Mouse (Mus musculus): Measurements from ENCODE around the gene Cped1. TPM values are rescaled to one million over a fixed set of nuclear protein-coding genes. Genes with fewer than 3 reads are reported as not detected.
A peak's percentile ranks its signal among the peaks of the same experiment; 100 is the strongest.

Gene Cped1
- total RNA-seq, 2 experiments from 2014 or later = 0.72 to 2.1 TPM

- peak; percentile 50; the same call in 1 of the 2 replicates for ATAC-seq (replicated peaks; ENCODE audit: poor library complexity, severe bottlenecking)
Observed at GRCm38 (mm10) chr6:22071323-22071840, 85.7 kb downstream of the Cped1 start.

- ATAC-seq (replicated peaks; ENCODE audit: poor library complexity, severe bottlenecking) = no peak
Observed at GRCm38 (mm10) chr6:22072737-22073136, 87.0 kb downstream of the Cped1 start.

- ATAC-seq (replicated peaks; ENCODE audit: poor library complexity, severe bottlenecking) = no peak
Observed at GRCm38 (mm10) chr6:22074232-22075083, 88.7 kb downstream of the Cped1 start.

GRCm38 (mm10) chr6:22078686-22079264 lies 93.1 kb downstream of the Cped1 start:
- no peak for ATAC-seq (replicated peaks; ENCODE audit: poor library complexity, severe bottlenecking)

GRCm38 (mm10) chr6:22086056-22086455 lies 100.3 kb downstream of the Cped1 start:
- ATAC-seq (replicated peaks; ENCODE audit: poor library complexity, severe bottlenecking) = no peak

- 0 out of 2 replicates have a peak, but pooled peaks have one; percentile 35 for ATAC-seq (replicated peaks; ENCODE audit: poor library complexity, severe bottlenecking)
Observed at GRCm38 (mm10) chr6:22088346-22089064, 102.8 kb downstream of the Cped1 start.

GRCm38 (mm10) chr6:22091773-22092172 lies 106.1 kb downstream of the Cped1 start:
- ATAC-seq (replicated peaks; ENCODE audit: poor library complexity, severe bottlenecking) = no peak

GRCm38 (mm10) chr6:22093792-22094191 lies 108.1 kb downstream of the Cped1 start:
- ATAC-seq (replicated peaks; ENCODE audit: poor library complexity, severe bottlenecking) = no peak

GRCm38 (mm10) chr6:22097709-22098108 lies 112.0 kb downstream of the Cped1 start:
- 0 out of 2 replicates have a peak, but pooled peaks have one; percentile 42 for ATAC-seq (replicated peaks; ENCODE audit: poor library complexity, severe bottlenecking)

- ATAC-seq (replicated peaks; ENCODE audit: poor library complexity, severe bottlenecking) = no peak
Observed at GRCm38 (mm10) chr6:22099832-22100231, 114.1 kb downstream of the Cped1 start.

GRCm38 (mm10) chr6:22101939-22102338 lies 116.2 kb downstream of the Cped1 start:
- ATAC-seq (replicated peaks; ENCODE audit: poor library complexity, severe bottlenecking) = no peak

- ATAC-seq (replicated peaks; ENCODE audit: poor library complexity, severe bottlenecking) = no peak
Observed at GRCm38 (mm10) chr6:22102752-22103151, 117.0 kb downstream of the Cped1 start.

- no peak for ATAC-seq (replicated peaks; ENCODE audit: poor library complexity, severe bottlenecking)
Observed at GRCm38 (mm10) chr6:22103713-22104112, 118.0 kb downstream of the Cped1 start.

GRCm38 (mm10) chr6:22104211-22104610 lies 118.5 kb downstream of the Cped1 start:
- no peak for ATAC-seq (replicated peaks; ENCODE audit: poor library complexity, severe bottlenecking)

- ATAC-seq (replicated peaks; ENCODE audit: poor library complexity, severe bottlenecking) = no peak
Observed at GRCm38 (mm10) chr6:22114079-22114478, 128.4 kb downstream of the Cped1 start.

- ATAC-seq (replicated peaks; ENCODE audit: poor library complexity, severe bottlenecking) = no peak
Observed at GRCm38 (mm10) chr6:22116679-22117078, 131.0 kb downstream of the Cped1 start.

GRCm38 (mm10) chr6:22122080-22122479 lies 136.4 kb downstream of the Cped1 start:
- peak; percentile 84 for ATAC-seq (replicated peaks; ENCODE audit: poor library complexity, severe bottlenecking)

GRCm38 (mm10) chr6:22122693-22123092 lies 137.0 kb downstream of the Cped1 start:
- no peak for ATAC-seq (replicated peaks; ENCODE audit: poor library complexity, severe bottlenecking)

GRCm38 (mm10) chr6:22123332-22123731 lies 137.6 kb downstream of the Cped1 start:
- ATAC-seq (replicated peaks; ENCODE audit: poor library complexity, severe bottlenecking) = no peak

GRCm38 (mm10) chr6:22124575-22125330 lies 139.0 kb downstream of the Cped1 start:
- peak; percentile 97 for ATAC-seq (replicated peaks; ENCODE audit: poor library complexity, severe bottlenecking)

All from granulocyte monocyte progenitor cell, adult 5-6 weeks (primary cell).